Mouse (Mus musculus): Measurements from ENCODE around the gene Gpx1.

DNA sequence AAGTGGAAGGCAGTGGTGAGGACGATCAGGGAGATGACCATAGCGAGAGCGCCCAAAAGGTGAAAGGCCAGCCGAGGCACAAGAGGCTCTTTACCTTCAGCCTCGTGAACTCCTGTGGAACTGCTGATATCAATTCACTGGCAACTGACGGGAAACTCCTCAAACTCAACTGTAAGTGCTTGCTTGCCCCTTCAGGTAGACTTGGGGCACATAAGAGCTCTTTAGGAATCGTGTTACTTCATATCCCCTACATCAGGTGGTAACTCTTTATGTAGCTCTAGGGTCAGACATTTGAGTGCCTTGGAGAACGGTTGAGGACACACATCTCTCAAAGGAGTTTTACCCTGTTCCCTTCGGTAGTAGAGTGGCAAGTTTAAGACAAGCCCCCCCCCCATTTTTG lies 42.7 kb downstream of the Gpx1 start:
- TF ChIP-seq EP300 (optimal IDR thresholded peaks at IDR 0.05) (no peak), CTCF (IDR thresholded peaks at IDR 0.05; ENCODE audit: low read depth) (no peak)
